Mouse (Mus musculus): ENCODE measurements around the gene Snx27. TPM values are rescaled to one million over a fixed set of nuclear protein-coding genes. Genes with fewer than 3 reads are reported as not detected.

Gene Snx27
- polyA plus RNA-seq, 1 experiment from 2014 or later: 46.2 TPM

DNA sequence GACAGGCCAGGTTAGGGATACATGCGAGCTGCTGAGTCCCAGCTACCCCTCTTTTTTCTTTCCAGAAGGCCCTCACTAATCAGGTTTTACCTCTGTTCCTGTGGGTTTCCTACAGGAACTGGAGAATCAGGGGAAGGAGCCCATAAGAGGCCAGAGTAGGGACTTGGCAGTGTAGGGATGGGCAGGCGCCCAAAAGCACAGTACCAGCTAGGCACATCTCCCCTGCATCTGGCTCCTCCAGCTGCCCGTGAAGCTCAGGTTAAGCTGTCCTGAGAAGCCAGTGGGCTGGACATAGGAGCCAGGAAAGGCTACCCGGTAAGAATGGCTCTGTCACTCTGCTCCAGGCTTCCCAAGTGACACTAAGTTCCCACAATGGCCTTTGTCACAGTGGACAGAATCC, 101.1 kb downstream of the Snx27 start:
- Histone ChIP-seq H3K9me3 (replicated peaks) (no peaks in the 10 kb centered on the region), H3K4me3 (no peak overlapping the region), H3K4me1 (peaks cover 63% of the 10 kb centered on the region), H3K27me3 (ENCODE audit: low read depth, poor library complexity, severe bottlenecking) (peaks cover 48% of the 10 kb centered on the region), H3K27ac (no peak overlapping the region), H3K36me3 (no peaks in the 10 kb centered on the region)
- DNase-seq (ENCODE audit: low spot score): no peak
- 76% methylated on average over 4 of the region's 4 CpGs for WGBS

DNA sequence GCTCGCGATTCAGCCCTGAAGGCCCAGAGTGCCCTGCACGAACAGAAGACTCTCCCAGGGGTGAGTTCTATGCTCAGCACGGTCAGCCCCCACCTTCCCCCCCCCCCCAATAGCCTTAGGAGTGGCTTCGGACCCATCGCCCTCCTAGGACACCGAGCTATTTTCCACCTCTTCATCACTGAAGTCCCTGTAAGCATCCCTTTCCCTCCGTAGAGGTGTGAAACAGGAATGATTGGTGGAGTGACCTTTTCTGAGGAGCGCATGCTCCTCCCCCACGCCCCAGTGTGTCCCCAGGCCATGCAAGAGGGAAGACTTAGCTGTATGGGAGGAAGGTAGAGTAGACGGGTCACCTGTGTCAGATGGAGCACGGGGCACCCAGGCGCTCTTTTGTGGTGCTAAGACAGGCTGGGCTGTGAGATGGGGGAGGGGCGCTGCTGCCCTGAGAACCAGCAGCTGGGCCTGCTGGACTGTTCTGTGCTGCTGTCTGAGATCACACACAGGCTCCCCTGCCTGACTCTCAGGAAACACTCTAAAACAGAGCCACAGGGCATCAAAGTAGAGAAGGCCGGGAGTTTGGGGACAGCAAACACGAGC, 102.1 kb downstream of the Snx27 start, which contains the start of gene Riiad1:
Gene Riiad1 (minus strand): TSS at position 51 of the 594 bp plus-strand sequence.
- Histone ChIP-seq H3K27ac (no peak within 1 kb of the TSS), H3K36me3 (no peaks in the 10 kb centered on the region), H3K4me3 (peak within 1 kb of the TSS; percentile 20; the same call in 1 of the 2 replicates), H3K4me1 (peaks cover 61% of the 10 kb centered on the region), H3K27me3 (ENCODE audit: low read depth, poor library complexity, severe bottlenecking) (peaks cover 48% of the 10 kb centered on the region), H3K9me3 (replicated peaks) (no peaks in the 10 kb centered on the region)
- DNase-seq (ENCODE audit: low spot score): no peak
- WGBS: 5% methylated on average over 16 of the region's 16 CpGs

DNA sequence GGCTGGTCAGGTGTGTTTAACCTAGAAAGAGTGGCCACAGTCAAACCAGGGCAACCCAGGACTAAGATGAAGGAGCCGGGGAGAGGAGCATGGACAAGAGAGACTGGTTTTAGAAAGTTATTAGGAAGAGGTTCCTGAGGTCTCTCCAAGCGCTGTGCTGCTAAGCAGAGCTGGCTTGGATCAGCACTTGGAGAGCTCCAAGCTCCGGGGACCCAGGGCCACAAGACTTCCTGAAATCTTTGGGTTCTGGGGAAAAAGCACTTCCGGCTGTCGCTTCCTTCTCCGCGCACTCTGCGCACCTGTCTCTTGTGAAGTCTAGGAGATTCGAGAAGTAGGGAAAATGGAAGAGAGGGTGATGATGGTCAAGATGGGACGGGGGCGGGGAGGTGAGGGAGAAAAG, 103.0 kb downstream of the Snx27 start:
- 6% methylated on average over 11 of the region's 11 CpGs for WGBS
- Histone ChIP-seq H3K27me3 (ENCODE audit: low read depth, poor library complexity, severe bottlenecking) (peaks cover 48% of the 10 kb centered on the region), H3K36me3 (no peaks in the 10 kb centered on the region), H3K27ac (no peak overlapping the region), H3K9me3 (replicated peaks) (no peaks in the 10 kb centered on the region), H3K4me3 (peak overlapping the region; percentile 20; the same call in 1 of the 2 replicates), H3K4me1 (peaks cover 53% of the 10 kb centered on the region)
- peak; percentile 63 for DNase-seq (ENCODE audit: low spot score)

DNA sequence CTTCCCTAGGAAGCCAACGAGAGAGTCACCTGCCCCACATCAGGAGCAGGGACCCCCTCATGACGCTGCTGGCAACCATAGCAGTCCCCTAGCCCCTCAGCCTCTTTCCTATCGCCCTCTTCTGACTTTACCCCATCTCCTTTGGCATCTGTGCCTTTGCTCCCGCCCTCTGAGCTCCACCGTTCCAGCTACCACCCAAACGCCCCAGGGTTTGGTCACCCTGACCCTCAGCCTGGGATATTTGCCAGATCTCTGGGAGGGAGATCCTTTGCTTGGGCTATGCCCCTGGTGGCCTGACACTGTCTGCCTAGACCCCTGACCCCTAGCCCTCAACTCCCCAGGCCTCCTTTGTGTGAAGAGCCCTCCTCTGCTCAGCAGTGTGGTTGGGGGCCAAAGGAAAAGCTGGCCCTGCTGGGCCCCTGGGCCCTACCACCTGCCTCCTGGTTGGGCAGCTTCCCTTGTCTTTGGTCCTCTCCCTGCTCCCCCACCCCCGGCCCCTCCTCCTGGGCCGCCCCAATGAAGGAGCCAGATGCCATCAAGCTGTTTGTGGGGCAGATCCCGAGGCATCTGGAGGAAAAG, 103.8 kb downstream of the Snx27 start:
- no peaks in the 10 kb centered on the region for H3K9me3 ChIP-seq (replicated peaks)
- H3K27ac ChIP-seq: no peak overlapping the region
- H3K4me1 ChIP-seq: peaks cover 44% of the 10 kb centered on the region
- H3K4me3 ChIP-seq: peak overlapping the region; percentile 28; the same call in 1 of the 2 replicates
- peaks cover 48% of the 10 kb centered on the region for H3K27me3 ChIP-seq (ENCODE audit: low read depth, poor library complexity, severe bottlenecking)
- H3K36me3 ChIP-seq: no peaks in the 10 kb centered on the region
- WGBS: 7% methylated on average over 9 of the region's 9 CpGs
- no peak for DNase-seq (ENCODE audit: low spot score)

DNA sequence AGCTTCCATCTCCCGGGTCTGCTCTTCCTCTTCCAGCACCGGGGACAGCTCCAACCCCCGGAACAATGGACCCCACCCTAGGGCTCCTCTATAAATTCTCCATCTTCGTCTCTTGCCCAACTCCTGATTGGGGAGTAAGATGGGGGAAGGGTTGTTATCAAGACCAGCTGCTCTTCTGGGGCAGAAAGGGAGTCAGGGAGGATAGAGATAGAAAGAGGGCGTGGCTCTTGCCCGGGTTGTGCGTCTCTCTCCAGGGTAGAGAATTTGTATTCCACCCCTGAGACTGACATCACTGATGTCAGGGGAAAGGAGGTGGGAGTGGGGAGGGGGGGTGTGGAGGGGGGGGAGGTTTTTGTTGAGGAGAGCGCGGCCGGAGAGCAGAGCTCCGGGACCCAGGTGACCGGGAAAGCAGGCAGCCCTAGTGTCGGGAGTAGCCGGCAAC, 104.5 kb downstream of the Snx27 start, which contains the start of gene Celf3:
Gene Celf3 (plus strand): TSS at position 315 of the 442 bp plus-strand sequence.
- Histone ChIP-seq H3K4me1 (peaks cover 47% of the 10 kb centered on the region), H3K27ac (no peak within 1 kb of the TSS), H3K36me3 (no peaks in the 10 kb centered on the region), H3K27me3 (ENCODE audit: low read depth, poor library complexity, severe bottlenecking) (peaks cover 48% of the 10 kb centered on the region), H3K4me3 (peak within 1 kb of the TSS; percentile 28; the same call in 1 of the 2 replicates), H3K9me3 (replicated peaks) (no peaks in the 10 kb centered on the region)
- WGBS: 0% methylated on average over 14 of the region's 14 CpGs
- peak; percentile 59 for DNase-seq (ENCODE audit: low spot score)

DNA sequence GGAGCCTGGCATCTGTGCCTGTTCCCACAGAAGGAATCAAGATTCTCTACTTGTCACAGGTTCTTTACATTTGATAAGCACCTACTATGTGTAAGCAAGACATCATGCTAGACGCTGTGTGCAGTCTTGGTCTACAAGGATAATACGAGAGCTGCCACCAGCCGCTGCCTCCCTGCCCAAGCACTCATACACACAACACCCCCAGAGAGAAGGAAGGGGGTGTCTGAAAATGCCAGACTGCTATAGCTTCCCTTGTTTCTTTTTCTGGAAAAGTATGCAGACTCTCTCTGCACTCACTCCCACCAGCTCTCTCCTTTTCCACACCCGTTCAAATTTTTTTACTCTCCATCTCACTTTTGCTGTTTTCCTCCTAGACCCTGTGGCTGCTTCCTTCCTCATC, 105.1 kb downstream of the Snx27 start:
- H3K4me3 ChIP-seq: no peak overlapping the region
- WGBS: 65% methylated on average over 4 of the region's 4 CpGs
- no peaks in the 10 kb centered on the region for H3K36me3 ChIP-seq
- DNase-seq (ENCODE audit: low spot score): no peak
- H3K27ac ChIP-seq: no peak overlapping the region
- H3K27me3 ChIP-seq (ENCODE audit: low read depth, poor library complexity, severe bottlenecking): peaks cover 48% of the 10 kb centered on the region
- H3K4me1 ChIP-seq: peaks cover 52% of the 10 kb centered on the region
- no peaks in the 10 kb centered on the region for H3K9me3 ChIP-seq (replicated peaks)

DNA sequence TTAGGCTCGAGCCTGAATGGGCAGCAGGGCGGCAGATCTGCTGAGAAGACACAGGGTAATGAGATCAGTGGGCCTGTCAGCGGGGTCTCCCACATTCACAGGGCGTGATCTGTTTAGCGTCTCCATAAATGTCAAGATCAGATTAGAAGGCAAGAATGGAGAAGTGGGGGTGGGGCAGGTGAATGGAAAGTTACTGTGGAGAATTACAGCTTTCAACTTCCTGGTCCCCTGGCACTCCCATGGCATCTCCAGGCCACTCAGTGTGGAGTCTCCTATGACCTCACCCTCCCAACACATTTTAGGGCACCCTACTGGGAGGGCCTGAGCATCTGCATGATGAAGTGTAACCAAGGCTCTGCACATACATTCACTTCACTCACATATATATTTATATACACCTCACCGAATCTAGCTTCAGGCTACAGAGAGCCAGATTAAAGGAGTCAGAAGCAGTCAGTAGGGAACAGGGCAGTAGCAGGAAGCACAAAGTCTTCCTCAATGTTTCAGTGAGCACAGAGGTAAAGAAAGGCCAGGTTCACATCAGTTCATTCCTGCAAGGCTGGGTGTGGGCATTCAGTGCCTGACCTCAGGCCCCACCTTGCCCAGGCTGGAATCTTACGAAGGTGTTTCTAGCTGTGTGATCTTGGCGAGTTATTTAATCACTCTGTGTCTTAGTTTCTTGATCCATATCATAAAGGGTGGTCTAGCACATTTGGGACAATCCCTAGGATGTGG, 106.0 kb downstream of the Snx27 start:
- no peak for DNase-seq (ENCODE audit: low spot score)
- no peaks in the 10 kb centered on the region for H3K9me3 ChIP-seq (replicated peaks)
- no peaks in the 10 kb centered on the region for H3K36me3 ChIP-seq
- H3K27ac ChIP-seq: no peak overlapping the region
- H3K4me3 ChIP-seq: no peak overlapping the region
- H3K4me1 ChIP-seq: peaks cover 57% of the 10 kb centered on the region
- 44% methylated on average over 8 of the region's 8 CpGs for whole genome bisulfite sequencing
- peaks cover 41% of the 10 kb centered on the region for H3K27me3 ChIP-seq (ENCODE audit: low read depth, poor library complexity, severe bottlenecking)

DNA sequence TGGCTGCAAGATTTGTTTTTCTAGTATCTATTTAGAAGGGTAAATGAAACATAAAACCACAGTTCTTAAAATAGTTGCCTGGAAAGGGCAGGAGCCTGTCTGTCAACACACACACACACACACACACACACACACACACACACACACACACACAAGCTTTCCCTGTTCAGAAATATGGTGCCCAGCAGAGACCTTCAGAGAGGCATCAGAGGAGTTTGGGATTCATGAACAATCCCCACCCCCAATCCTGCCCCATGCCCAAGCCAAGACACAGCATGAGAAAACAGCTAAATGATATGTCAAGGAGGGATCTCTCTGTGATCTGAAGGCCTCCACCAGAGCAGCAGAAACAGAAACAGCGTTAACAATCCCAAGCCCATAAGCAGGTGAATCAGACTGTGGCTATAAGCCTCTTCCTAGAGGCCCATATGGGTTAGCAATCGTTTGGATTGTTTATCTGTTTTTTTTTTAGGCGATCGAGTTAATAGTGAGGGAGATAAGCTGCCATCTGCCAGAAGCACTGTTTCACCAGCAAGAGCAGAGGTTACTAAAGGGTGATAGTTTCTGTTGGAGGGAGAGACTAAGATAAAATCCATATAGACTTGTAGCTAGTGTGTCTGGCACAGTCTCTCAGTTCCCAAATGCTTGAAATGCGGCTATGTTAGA, 108.8 kb downstream of the Snx27 start:
- no peaks in the 10 kb centered on the region for H3K36me3 ChIP-seq
- no peak for DNase-seq (ENCODE audit: low spot score)
- 67% methylated on average over 5 of the region's 5 CpGs for WGBS
- H3K27me3 ChIP-seq (ENCODE audit: low read depth, poor library complexity, severe bottlenecking): peaks cover 14% of the 10 kb centered on the region
- H3K9me3 ChIP-seq (replicated peaks): no peaks in the 10 kb centered on the region
- H3K27ac ChIP-seq: no peak overlapping the region
- no peak overlapping the region for H3K4me3 ChIP-seq
- peaks cover 42% of the 10 kb centered on the region for H3K4me1 ChIP-seq

DNA sequence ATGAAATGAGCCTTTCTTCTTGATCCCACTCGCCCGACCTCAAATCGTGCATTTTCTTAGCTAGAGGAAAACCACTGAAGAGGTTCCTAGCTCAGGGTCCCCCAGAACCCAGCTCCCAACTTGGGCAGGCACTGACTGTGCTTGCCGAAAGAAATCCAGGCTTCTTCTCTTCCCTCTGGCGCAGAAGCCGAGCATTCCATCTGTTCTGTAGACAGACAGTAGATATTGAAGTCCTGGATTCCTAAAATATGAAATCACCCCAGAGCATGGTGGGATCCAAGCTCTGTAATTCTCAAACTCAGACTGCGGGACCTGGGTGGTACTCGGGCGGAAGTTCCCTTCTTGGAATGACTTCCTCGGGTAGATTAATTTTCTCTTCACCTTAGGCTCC, 109.4 kb downstream of the Snx27 start:
- no peaks in the 10 kb centered on the region for H3K36me3 ChIP-seq
- H3K4me3 ChIP-seq: peak overlapping the region; percentile 43; the same call in 1 of the 2 replicates
- peaks cover 38% of the 10 kb centered on the region for H3K4me1 ChIP-seq
- H3K27me3 ChIP-seq (ENCODE audit: low read depth, poor library complexity, severe bottlenecking): peaks cover 8% of the 10 kb centered on the region
- no peak for DNase-seq (ENCODE audit: low spot score)
- no peaks in the 10 kb centered on the region for H3K9me3 ChIP-seq (replicated peaks)
- 51% methylated on average over 10 of the region's 10 CpGs for WGBS
- no peak overlapping the region; the same call in 1 of the 2 replicates for H3K27ac ChIP-seq

DNA sequence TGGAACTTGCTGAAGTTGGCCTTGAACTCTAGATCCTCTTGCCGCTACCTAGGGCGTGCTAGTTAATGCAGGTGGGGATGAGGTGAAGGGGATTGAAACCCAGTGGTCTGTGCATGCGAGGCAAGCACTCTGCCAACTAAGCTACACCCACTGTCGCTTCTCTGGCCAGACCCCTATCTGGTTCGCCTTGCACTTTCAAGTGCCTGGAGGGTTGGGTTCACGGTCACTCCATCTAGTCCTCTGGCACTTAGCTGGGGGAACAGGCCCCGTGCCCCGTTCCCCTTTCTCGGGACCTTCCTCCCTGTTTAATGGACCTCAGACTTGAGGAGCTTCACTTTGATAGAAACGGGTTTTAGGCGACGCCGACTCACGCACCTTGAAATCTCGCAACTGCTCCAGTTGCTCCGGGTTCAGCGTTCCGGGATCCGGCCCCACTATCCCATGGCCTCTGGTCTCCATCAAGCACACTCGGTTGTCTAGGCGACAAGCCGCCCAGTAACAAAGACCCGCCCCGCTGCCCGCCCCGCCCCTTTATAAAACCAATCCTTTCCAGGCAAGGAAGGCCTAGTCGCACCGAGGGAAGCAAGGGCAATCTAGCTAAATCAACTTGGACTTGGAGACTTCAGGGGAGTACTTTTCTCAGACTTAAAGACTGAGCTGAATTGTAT, 109.9 kb downstream of the Snx27 start:
- peak; percentile 90 for DNase-seq (ENCODE audit: low spot score)
- Histone ChIP-seq H3K4me3 (peak overlapping the region; percentile 43), H3K27me3 (ENCODE audit: low read depth, poor library complexity, severe bottlenecking) (peaks cover 2% of the 10 kb centered on the region; the same call in 1 of the 2 replicates), H3K9me3 (replicated peaks) (no peaks in the 10 kb centered on the region), H3K36me3 (no peaks in the 10 kb centered on the region), H3K4me1 (peaks cover 34% of the 10 kb centered on the region), H3K27ac (peak overlapping the region; percentile 66)
- 9% methylated on average over 28 of the region's 28 CpGs for WGBS

DNA sequence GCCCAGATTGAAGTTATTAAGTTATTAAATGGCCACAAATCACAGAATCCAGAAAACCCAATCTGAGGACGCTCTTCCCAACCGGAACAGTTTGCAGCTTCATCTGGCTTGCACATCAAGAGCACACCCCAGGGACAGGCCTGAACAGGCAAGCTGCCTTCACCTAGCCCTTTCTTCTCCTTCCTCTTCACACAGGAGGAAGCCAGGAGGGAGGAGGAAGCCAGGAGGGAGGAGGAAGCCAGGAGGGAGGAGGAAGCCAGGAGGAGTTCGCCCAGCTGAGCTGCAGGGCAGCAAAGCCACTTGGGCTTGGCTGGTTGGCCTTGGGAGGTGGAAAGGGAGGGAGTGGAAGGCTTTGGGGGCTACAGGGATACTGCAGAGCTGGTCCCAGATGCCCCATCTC, 113.6 kb downstream of the Snx27 start:
- Histone ChIP-seq H3K9me3 (replicated peaks) (no peaks in the 10 kb centered on the region), H3K4me1 (peaks cover 43% of the 10 kb centered on the region), H3K27ac (no peak overlapping the region), H3K36me3 (no peaks in the 10 kb centered on the region), H3K4me3 (no peak overlapping the region), H3K27me3 (ENCODE audit: low read depth, poor library complexity, severe bottlenecking) (no peaks in the 10 kb centered on the region)
- DNase-seq (ENCODE audit: low spot score): no peak
- WGBS: 45% methylated on average over 3 of the region's 3 CpGs
